Mouse (Mus musculus): Measurements from ENCODE around the gene Btbd35f15. TPM values are rescaled to one million over a fixed set of nuclear protein-coding genes. Genes with fewer than 3 reads are reported as not detected.
"Not testable (repeated sequence)": the region's sequence is repeated elsewhere in the genome, so short reads cannot be mapped to it uniquely, and the experiment has no call there.

Gene Btbd35f15
- polyA plus RNA-seq (2012; rRNA removed): not detected in 2 replicates
- polyA plus RNA-seq (2014; fragmentation: Nextera tagmentation; extraction: Ambion mirVana): not detected in 2 replicates

GRCm38 (mm10) chrX:33577214-33577613, at the start of gene Btbd35f15:
TSS of gene Btbd35f15 (minus strand) at chrX:33577314.
- not testable (repeated sequence) for ATAC-seq (ENCODE audit: insufficient read depth); H3K4me1 ChIP-seq (replicated peaks; ENCODE audit: control insufficient read depth in 2 of 2, insufficient read depth in 2 of 2, low read length in 1 of 2); H3K9me3 ChIP-seq (ENCODE audit: control insufficient read depth, low read length); DNase-seq (ENCODE audit: low read depth in 3 of 3, low spot score in 3 of 3); H3K36me3 ChIP-seq (replicated peaks; ENCODE audit: control insufficient read depth, insufficient read depth, low read depth); H3K4me3 ChIP-seq (ENCODE audit: insufficient read depth in 1 of 2, low read depth in 2 of 2, low read length in 2 of 2); H3K9ac ChIP-seq (replicated peaks); H3K4me2 ChIP-seq (ENCODE audit: low read depth); H3K27me3 ChIP-seq (ENCODE audit: control insufficient read depth, insufficient read depth, low read length); H3K27ac ChIP-seq
- WGBS (ENCODE audit: insufficient replicate concordance): no CpG with 5 or more reads among the region's 3 CpGs

Other genes with a start within 250 kb of the Btbd35f15 start
- not detected in 2 replicates for gene Btbd35f13, start 79.9 kb upstream of the Btbd35f15 start, polyA plus RNA-seq (2012; rRNA removed)
- not detected in 2 replicates for gene Btbd35f13, start 79.9 kb upstream of the Btbd35f15 start, polyA plus RNA-seq (2014; fragmentation: Nextera tagmentation; extraction: Ambion mirVana)
- gene Btbd35f14, start 125.0 kb upstream of the Btbd35f15 start, polyA plus RNA-seq (2012; rRNA removed): not detected in 2 replicates
- not detected in 2 replicates for gene Btbd35f14, start 125.0 kb upstream of the Btbd35f15 start, polyA plus RNA-seq (2014; fragmentation: Nextera tagmentation; extraction: Ambion mirVana)

Data from liver, embryonic 14.5 days (tissue).